Mouse (Mus musculus): ENCODE data around the gene Frrs1. TPM values are rescaled to one million over a fixed set of nuclear protein-coding genes. Genes with fewer than 3 reads are reported as not detected.

Frrs1 gene
- polyA plus RNA-seq, 1 experiment: 32.4 TPM

- Histone ChIP-seq H3K4me1 (ENCODE audit: control insufficient read depth, insufficient read depth, low read length) (no peaks in the 10 kb centered on the region), H3K4me3 (ENCODE audit: insufficient read depth, low read length) (no peak overlapping the region), H3K27ac (ENCODE audit: insufficient read depth, low read length) (no peak overlapping the region)
- TF ChIP-seq CTCF (IDR thresholded peaks at IDR 0.05; ENCODE audit: borderline replicate concordance, insufficient read depth, low read length) (no peak), POLR2A (IDR thresholded peaks at IDR 0.05; ENCODE audit: low read depth, low read length) (no peak)
Measured at GRCm38 (mm10) chr3:116936934-116937691, 77.8 kb downstream of the Frrs1 start.

- Histone ChIP-seq H3K27ac (ENCODE audit: insufficient read depth, low read length) (no peak overlapping the region), H3K4me3 (ENCODE audit: insufficient read depth, low read length) (no peak overlapping the region), H3K4me1 (ENCODE audit: control insufficient read depth, insufficient read depth, low read length) (no peaks in the 10 kb centered on the region)
- no peak for TF ChIP-seq CTCF (IDR thresholded peaks at IDR 0.05; ENCODE audit: borderline replicate concordance, insufficient read depth, low read length)
Measured at GRCm38 (mm10) chr3:116940804-116941558, 81.7 kb downstream of the Frrs1 start.

- Histone ChIP-seq H3K27ac (ENCODE audit: insufficient read depth, low read length) (no peak overlapping the region), H3K4me1 (ENCODE audit: control insufficient read depth, insufficient read depth, low read length) (no peaks in the 10 kb centered on the region; the same call in 1 of the 2 replicates), H3K4me3 (ENCODE audit: insufficient read depth, low read length) (no peak overlapping the region)
- no peak for TF ChIP-seq CTCF (IDR thresholded peaks at IDR 0.05; ENCODE audit: borderline replicate concordance, insufficient read depth, low read length)
- no peak for TF ChIP-seq POLR2A (IDR thresholded peaks at IDR 0.05; ENCODE audit: low read depth, low read length)
Measured at GRCm38 (mm10) chr3:116941559-116942117, 82.4 kb downstream of the Frrs1 start.

- Histone ChIP-seq H3K4me3 (ENCODE audit: insufficient read depth, low read length) (no peak overlapping the region), H3K27ac (ENCODE audit: insufficient read depth, low read length) (no peak overlapping the region), H3K4me1 (ENCODE audit: control insufficient read depth, insufficient read depth, low read length) (no peaks in the 10 kb centered on the region; the same call in 1 of the 2 replicates)
- TF ChIP-seq CTCF (IDR thresholded peaks at IDR 0.05; ENCODE audit: borderline replicate concordance, insufficient read depth, low read length) (no peak), POLR2A (IDR thresholded peaks at IDR 0.05; ENCODE audit: low read depth, low read length) (no peak)
Measured at GRCm38 (mm10) chr3:116942751-116943150, 83.5 kb downstream of the Frrs1 start.

GRCm38 (mm10) chr3:116943422-116943821 is 84.2 kb downstream of the Frrs1 start:
- Histone ChIP-seq H3K27ac (ENCODE audit: insufficient read depth, low read length) (no peak overlapping the region), H3K4me3 (ENCODE audit: insufficient read depth, low read length) (no peak overlapping the region), H3K4me1 (ENCODE audit: control insufficient read depth, insufficient read depth, low read length) (no peaks in the 10 kb centered on the region; the same call in 1 of the 2 replicates)
- TF ChIP-seq CTCF (IDR thresholded peaks at IDR 0.05; ENCODE audit: borderline replicate concordance, insufficient read depth, low read length) (no peak), POLR2A (IDR thresholded peaks at IDR 0.05; ENCODE audit: low read depth, low read length) (no peak)

- Histone ChIP-seq H3K4me3 (ENCODE audit: insufficient read depth, low read length) (no peak overlapping the region), H3K4me1 (ENCODE audit: control insufficient read depth, insufficient read depth, low read length) (peaks cover 3% of the 10 kb centered on the region), H3K27ac (ENCODE audit: insufficient read depth, low read length) (no peak overlapping the region)
- TF ChIP-seq CTCF (IDR thresholded peaks at IDR 0.05; ENCODE audit: borderline replicate concordance, insufficient read depth, low read length): no peak
- no peak for TF ChIP-seq POLR2A (IDR thresholded peaks at IDR 0.05; ENCODE audit: low read depth, low read length)
Measured at GRCm38 (mm10) chr3:116946476-116946875, 87.2 kb downstream of the Frrs1 start.

GRCm38 (mm10) chr3:116950665-116951115 is 91.4 kb downstream of the Frrs1 start:
- TF ChIP-seq CTCF (IDR thresholded peaks at IDR 0.05; ENCODE audit: borderline replicate concordance, insufficient read depth, low read length): no peak
- TF ChIP-seq POLR2A (IDR thresholded peaks at IDR 0.05; ENCODE audit: low read depth, low read length): no peak
- Histone ChIP-seq H3K27ac (ENCODE audit: insufficient read depth, low read length) (peak overlapping the region; percentile 88), H3K4me3 (ENCODE audit: insufficient read depth, low read length) (no peak overlapping the region), H3K4me1 (ENCODE audit: control insufficient read depth, insufficient read depth, low read length) (peaks cover 3% of the 10 kb centered on the region)

- Histone ChIP-seq H3K27ac (ENCODE audit: insufficient read depth, low read length) (peak overlapping the region; percentile 64), H3K4me3 (ENCODE audit: insufficient read depth, low read length) (no peak overlapping the region), H3K4me1 (ENCODE audit: control insufficient read depth, insufficient read depth, low read length) (peaks cover 3% of the 10 kb centered on the region)
- TF ChIP-seq POLR2A (IDR thresholded peaks at IDR 0.05; ENCODE audit: low read depth, low read length): no peak
- TF ChIP-seq CTCF (IDR thresholded peaks at IDR 0.05; ENCODE audit: borderline replicate concordance, insufficient read depth, low read length): no peak
Measured at GRCm38 (mm10) chr3:116951489-116951888, 92.2 kb downstream of the Frrs1 start.

GRCm38 (mm10) chr3:116952242-116952899 is 93.1 kb downstream of the Frrs1 start:
- Histone ChIP-seq H3K4me3 (ENCODE audit: insufficient read depth, low read length) (no peak overlapping the region), H3K27ac (ENCODE audit: insufficient read depth, low read length) (no peak overlapping the region), H3K4me1 (ENCODE audit: control insufficient read depth, insufficient read depth, low read length) (peaks cover 3% of the 10 kb centered on the region)
- TF ChIP-seq POLR2A (IDR thresholded peaks at IDR 0.05; ENCODE audit: low read depth, low read length): no peak
